ENCODE assay signal across 15 mouse cellular contexts in the genomic region with DNA sequence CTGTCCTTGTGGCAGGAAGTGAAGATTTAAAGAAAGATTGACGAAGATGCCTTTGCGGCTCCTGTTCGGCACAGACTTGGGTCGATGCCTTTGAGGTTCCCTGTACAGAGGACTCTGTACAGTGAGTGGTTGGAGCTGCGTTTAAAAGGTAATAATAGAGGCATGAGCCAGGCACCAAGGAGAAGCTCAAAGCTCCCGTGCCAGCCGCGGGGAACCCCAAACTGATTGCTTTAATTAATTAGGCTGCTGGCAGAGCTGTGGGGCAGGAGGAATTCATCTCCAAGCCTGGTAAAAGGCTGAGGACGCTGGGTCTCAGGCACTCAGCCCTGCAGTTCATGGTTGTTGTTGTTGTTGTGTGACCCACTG.
DNase-seq lines count a peak whose midpoint lies in the region; ATAC-seq lines count a peak whose summit lies in the region.
"Had no signal": no experiment of that assay in that cellular context is flagged by ENCODE, and none has a peak within 500 bp of the region (broad histone marks: within the 10 kb centered on the region; RNA-seq: fewer than 3 reads in every experiment).

No protein-coding gene starts in this region.

- 67% methylated on average over 9 of the region's 9 CpGs for WGBS in heart, embryonic 15.5 days
- 57% methylated on average over 9 of the region's 9 CpGs for WGBS in neural tube, embryonic 12.5 days
- 39% methylated on average over 9 of the region's 9 CpGs for WGBS in hindbrain, embryonic 16.5 days

- peak overlapping the region; percentile 14; the same call in 1 of the 2 replicates for H3K27ac ChIP-seq in heart, embryonic 15.5 days
- H3K27ac ChIP-seq in neural tube, embryonic 12.5 days = no peak overlapping the region
- no peak overlapping the region; the same call in 1 of the 2 replicates for H3K27ac ChIP-seq in hindbrain, embryonic 16.5 days (ENCODE audit: low read depth, low read length)
- H3K27ac ChIP-seq: embryonic facial prominence, embryonic 13.5 days; intestine, embryonic 15.5 days; kidney, embryonic 15.5 days; left cerebral cortex, adult 2 months; liver, embryonic 14.5 days; stomach, embryonic 15.5 days had no signal

- DNase-seq in heart, adult 11 months = no peak
- DNase-seq in neural tube, embryonic 10.5 days (ENCODE audit: extremely low spot score, low spot score) = no peak
- no peak for DNase-seq in lung, postnatal 4 days
- DNase-seq in urinary bladder, postnatal 4 days (ENCODE audit: low spot score in 2 of 2) = no peak
- no peak for DNase-seq in adipocyte (ENCODE audit: low spot score)

- H3K4me3 ChIP-seq in heart, embryonic 15.5 days = no peak overlapping the region
- no peak overlapping the region for H3K4me3 ChIP-seq in neural tube, embryonic 12.5 days
- no peak overlapping the region for H3K4me3 ChIP-seq in hindbrain, embryonic 16.5 days (ENCODE audit: low read length)
- H3K4me3 ChIP-seq: embryonic facial prominence, embryonic 13.5 days; intestine, embryonic 15.5 days; kidney, embryonic 15.5 days; left cerebral cortex, adult 2 months; stomach, embryonic 15.5 days had no signal

- H3K36me3 ChIP-seq in heart, embryonic 15.5 days = no peaks in the 10 kb centered on the region
- no peaks in the 10 kb centered on the region for H3K36me3 ChIP-seq in neural tube, embryonic 12.5 days
- no peaks in the 10 kb centered on the region for H3K36me3 ChIP-seq in hindbrain, embryonic 16.5 days (ENCODE audit: control insufficient read depth, insufficient read depth, low read length)
- H3K36me3 ChIP-seq: embryonic facial prominence, embryonic 13.5 days; intestine, embryonic 15.5 days; kidney, embryonic 15.5 days; stomach, embryonic 15.5 days had no signal

- ATAC-seq in heart, embryonic 15.5 days (replicated peaks; ENCODE audit: insufficient number of reproducible peaks, insufficient read depth, low FRiP score, low read depth) = no peak
- peak; percentile 33; the same call in 1 of the 2 replicates for ATAC-seq in neural tube, embryonic 12.5 days (ENCODE audit: low FRiP score, low read depth)
- ATAC-seq in hindbrain, embryonic 16.5 days = peak; percentile 55; the same call in 1 of the 2 replicates
- ATAC-seq: Patski had no signal

- H3K4me2 ChIP-seq in heart, embryonic 15.5 days = no peak overlapping the region
- 0 out of 2 replicates have a peak overlapping the region, but pooled peaks have one; percentile 20 for H3K4me2 ChIP-seq in neural tube, embryonic 12.5 days (replicated peaks)
- H3K4me2 ChIP-seq in hindbrain, embryonic 16.5 days (ENCODE audit: low read length) = no peak overlapping the region
- H3K4me2 ChIP-seq: intestine, embryonic 15.5 days; kidney, embryonic 15.5 days; stomach, embryonic 15.5 days had no signal

- H3K4me1 ChIP-seq in heart, embryonic 15.5 days (replicated peaks) = peaks cover 23% of the 10 kb centered on the region
- peaks cover 6% of the 10 kb centered on the region; the same call in 1 of the 2 replicates for H3K4me1 ChIP-seq in neural tube, embryonic 12.5 days
- H3K4me1 ChIP-seq in hindbrain, embryonic 16.5 days (ENCODE audit: control insufficient read depth, insufficient read depth, low read depth, low read length) = peaks cover 2% of the 10 kb centered on the region; the same call in 1 of the 2 replicates
- H3K4me1 ChIP-seq: intestine, embryonic 15.5 days; stomach, embryonic 15.5 days had no signal

- no peak overlapping the region for H3K9ac ChIP-seq in heart, embryonic 15.5 days
- H3K9ac ChIP-seq in neural tube, embryonic 12.5 days = no peak overlapping the region
- no peak overlapping the region for H3K9ac ChIP-seq in hindbrain, embryonic 16.5 days (ENCODE audit: low read depth, low read length)
- H3K9ac ChIP-seq: embryonic facial prominence, embryonic 13.5 days; intestine, embryonic 15.5 days; kidney, embryonic 15.5 days; liver, embryonic 14.5 days; stomach, embryonic 15.5 days had no signal

- H3K27me3 ChIP-seq in heart, embryonic 15.5 days = no peaks in the 10 kb centered on the region
- peaks cover 10% of the 10 kb centered on the region; the same call in 1 of the 2 replicates for H3K27me3 ChIP-seq in neural tube, embryonic 12.5 days (replicated peaks)
- H3K27me3 ChIP-seq in hindbrain, embryonic 16.5 days (replicated peaks; ENCODE audit: control insufficient read depth, insufficient read depth, low read length) = no peaks in the 10 kb centered on the region; the same call in 1 of the 2 replicates
- H3K27me3 ChIP-seq: intestine, embryonic 15.5 days; stomach, embryonic 15.5 days had no signal

- H3K9me3 ChIP-seq in heart, embryonic 15.5 days (replicated peaks) = no peaks in the 10 kb centered on the region
- H3K9me3 ChIP-seq in neural tube, embryonic 12.5 days = no peaks in the 10 kb centered on the region
- no peaks in the 10 kb centered on the region for H3K9me3 ChIP-seq in hindbrain, embryonic 16.5 days (ENCODE audit: control insufficient read depth, low read length)
- H3K9me3 ChIP-seq: embryonic facial prominence, embryonic 13.5 days; intestine, embryonic 15.5 days; kidney, embryonic 15.5 days; stomach, embryonic 15.5 days had no signal
